Mouse (Mus musculus) forebrain, embryonic 12.5 days (tissue): ENCODE data around the gene Insl5. TPM values are rescaled to one million over a fixed set of nuclear protein-coding genes. Genes with fewer than 3 reads are reported as not detected.

Experiments
- ATAC-seq: fragments of 200-750 bp; cut with Nextera tagmentation; 2 replicates; pipeline ENCODE4 v1.8.0; 2017; ENCODE audit warnings: moderate TSS enrichment; ENCODE audit not compliant: low FRiP score
- H3K27ac ChIP-seq: fragments of 300-500 bp; sonication (generic); 2 replicates; pipeline ENCODE4 v1.5.1; 2016; ENCODE audit warnings: mild to moderate bottlenecking
- H3K27me3 ChIP-seq: fragments of 300-500 bp; sonication (generic); 2 replicates; pipeline ENCODE4 v1.6.1; 2016; ENCODE audit warnings: mild to moderate bottlenecking
- H3K36me3 ChIP-seq: fragments of 300-500 bp; sonication (generic); replicated peaks from 2 replicates; pipeline ENCODE4 v1.6.1; 2016; ENCODE audit warnings: mild to moderate bottlenecking
- H3K4me1 ChIP-seq: fragments of 300-500 bp; sonication (generic); 2 replicates; pipeline ENCODE4 v1.6.1; 2016
- H3K4me2 ChIP-seq: fragments of 300-500 bp; sonication (generic); 2 replicates; pipeline ENCODE4 v1.6.1; 2016; ENCODE audit warnings: mild to moderate bottlenecking, moderate library complexity
- H3K4me3 ChIP-seq: fragments of 300-500 bp; sonication (generic); replicated peaks from 2 replicates; pipeline ENCODE4 v1.5.1; 2016; ENCODE audit warnings: mild to moderate bottlenecking
- H3K9ac ChIP-seq: fragments of 300-500 bp; sonication (generic); 2 replicates; pipeline ENCODE4 v1.6.1; 2016; ENCODE audit warnings: mild to moderate bottlenecking
- H3K9me3 ChIP-seq: fragments of 300-500 bp; sonication (generic); 2 replicates; pipeline ENCODE4 v1.6.1; 2016
- WGBS: fragments of 180-500 bp; shearing (Covaris S2); methylation state at CpG from one replicate; pipeline ENCODE4 v1.1.7; 2016; 5-methylcytosine and 5-hydroxymethylcytosine counted together
- polyA plus RNA-seq: library from polyadenylated mRNA; unstranded; fragments of >200 nt; fragmentation: Nextera tagmentation; extraction: Ambion mirVana; gene quantifications from 2 replicates; pipeline ENCODE4 v1.2.1, GENCODE M21; 2016

Gene Insl5
- polyA plus RNA-seq, 1 experiment from 2014 or later = not detected

GRCm38 (mm10) chr4:102987756-102988155 lies 38.9 kb downstream of the Insl5 start:
- H3K9me3 ChIP-seq = no peaks in the 10 kb centered on the region
- no peaks in the 10 kb centered on the region for H3K27me3 ChIP-seq
- 70% methylated on average over 2 of the region's 2 CpGs for WGBS
- no peak overlapping the region for H3K4me3 ChIP-seq
- no peaks in the 10 kb centered on the region for H3K36me3 ChIP-seq
- H3K4me1 ChIP-seq = no peaks in the 10 kb centered on the region
- H3K9ac ChIP-seq = no peak overlapping the region
- ATAC-seq = no peak
- no peak overlapping the region for H3K4me2 ChIP-seq
- no peak overlapping the region for H3K27ac ChIP-seq

GRCm38 (mm10) chr4:102987325-102987724 lies 39.3 kb downstream of the Insl5 start:
- no peak overlapping the region for H3K4me3 ChIP-seq
- peak; percentile 23; the same call in 1 of the 2 replicates for ATAC-seq
- WGBS = 23% methylated on average over 4 of the region's 4 CpGs
- no peak overlapping the region for H3K27ac ChIP-seq
- no peaks in the 10 kb centered on the region for H3K36me3 ChIP-seq
- H3K9ac ChIP-seq = no peak overlapping the region
- no peak overlapping the region for H3K4me2 ChIP-seq
- H3K9me3 ChIP-seq = no peaks in the 10 kb centered on the region
- no peaks in the 10 kb centered on the region for H3K27me3 ChIP-seq
- no peaks in the 10 kb centered on the region for H3K4me1 ChIP-seq

GRCm38 (mm10) chr4:102986917-102987316 lies 39.7 kb downstream of the Insl5 start:
- ATAC-seq = peak; percentile 61; the same call in 1 of the 2 replicates
- Histone ChIP-seq H3K4me2 (no peak overlapping the region), H3K9me3 (no peaks in the 10 kb centered on the region), H3K4me1 (no peaks in the 10 kb centered on the region), H3K9ac (no peak overlapping the region), H3K4me3 (no peak overlapping the region), H3K27ac (no peak overlapping the region), H3K27me3 (no peaks in the 10 kb centered on the region), H3K36me3 (no peaks in the 10 kb centered on the region)
- 6% methylated on average over 2 of the region's 2 CpGs for WGBS

GRCm38 (mm10) chr4:102986173-102986572 lies 40.5 kb downstream of the Insl5 start:
- Histone ChIP-seq H3K36me3 (no peaks in the 10 kb centered on the region), H3K27me3 (peaks cover 6% of the 10 kb centered on the region), H3K4me3 (no peak overlapping the region), H3K9me3 (no peaks in the 10 kb centered on the region), H3K4me1 (no peaks in the 10 kb centered on the region), H3K27ac (no peak overlapping the region), H3K9ac (no peak overlapping the region), H3K4me2 (no peak overlapping the region)
- WGBS = 73% methylated on average over 7 of the region's 7 CpGs
- ATAC-seq = no peak

GRCm38 (mm10) chr4:102981709-102982108 lies 44.9 kb downstream of the Insl5 start:
- Histone ChIP-seq H3K9ac (no peak overlapping the region), H3K27me3 (peaks cover 36% of the 10 kb centered on the region), H3K36me3 (no peaks in the 10 kb centered on the region), H3K9me3 (no peaks in the 10 kb centered on the region), H3K4me1 (peaks cover 17% of the 10 kb centered on the region), H3K4me3 (no peak overlapping the region), H3K27ac (no peak overlapping the region), H3K4me2 (no peak overlapping the region)
- WGBS = 90% methylated on average over 8 of the region's 8 CpGs
- no peak for ATAC-seq

GRCm38 (mm10) chr4:102979385-102979784 lies 47.3 kb downstream of the Insl5 start:
- H3K9ac ChIP-seq = no peak overlapping the region
- no peaks in the 10 kb centered on the region for H3K9me3 ChIP-seq
- no peaks in the 10 kb centered on the region for H3K36me3 ChIP-seq
- no peak overlapping the region for H3K4me3 ChIP-seq
- peaks cover 25% of the 10 kb centered on the region for H3K4me1 ChIP-seq
- ATAC-seq = no peak
- H3K27ac ChIP-seq = no peak overlapping the region
- no peak overlapping the region for H3K4me2 ChIP-seq
- H3K27me3 ChIP-seq = peaks cover 43% of the 10 kb centered on the region
- 60% methylated on average over 5 of the region's 5 CpGs for whole genome bisulfite sequencing

- Histone ChIP-seq H3K27ac (no peak within 1 kb of the TSS), H3K4me1 (peaks cover 25% of the 10 kb centered on the region), H3K4me3 (peak within 1 kb of the TSS; percentile 23), H3K9me3 (no peaks in the 10 kb centered on the region), H3K4me2 (peak within 1 kb of the TSS; percentile 49), H3K9ac (no peak within 1 kb of the TSS), H3K27me3 (peaks cover 45% of the 10 kb centered on the region), H3K36me3 (no peaks in the 10 kb centered on the region)
- ATAC-seq = 0 out of 2 replicates have a peak, but pooled peaks have one; percentile 49
- 1% methylated on average over 13 of the region's 13 CpGs for WGBS
These were observed 48.2 kb downstream of the Insl5 start, which contains the start of gene Tctex1d1 for GRCm38 (mm10) chr4:102978440-102978839. Gene Tctex1d1, plus strand, starts transcription at chr4:102978606.

GRCm38 (mm10) chr4:102977778-102978321 lies 48.8 kb downstream of the Insl5 start:
- Histone ChIP-seq H3K4me1 (peaks cover 25% of the 10 kb centered on the region), H3K9ac (no peak overlapping the region), H3K4me2 (peak overlapping the region; percentile 49), H3K4me3 (peak overlapping the region; percentile 23), H3K27me3 (peaks cover 45% of the 10 kb centered on the region), H3K36me3 (no peaks in the 10 kb centered on the region), H3K9me3 (no peaks in the 10 kb centered on the region), H3K27ac (no peak overlapping the region)
- ATAC-seq = no peak
- WGBS = 10% methylated on average over 16 of the region's 16 CpGs

GRCm38 (mm10) chr4:102976290-102977275 lies 50.1 kb downstream of the Insl5 start:
- peak; percentile 49; the same call in 1 of the 2 replicates for ATAC-seq
- Histone ChIP-seq H3K9ac (no peak overlapping the region), H3K9me3 (no peaks in the 10 kb centered on the region), H3K27ac (no peak overlapping the region), H3K4me3 (no peak overlapping the region), H3K36me3 (no peaks in the 10 kb centered on the region), H3K4me2 (no peak overlapping the region), H3K4me1 (peaks cover 25% of the 10 kb centered on the region), H3K27me3 (peaks cover 45% of the 10 kb centered on the region)
- WGBS = 8% methylated on average over 12 of the region's 12 CpGs

- peaks cover 25% of the 10 kb centered on the region for H3K4me1 ChIP-seq
- H3K4me3 ChIP-seq = no peak overlapping the region
- no peak overlapping the region for H3K27ac ChIP-seq
- 46% methylated on average over 5 of the region's 5 CpGs for WGBS
- no peak overlapping the region for H3K4me2 ChIP-seq
- H3K36me3 ChIP-seq = no peaks in the 10 kb centered on the region
- H3K9me3 ChIP-seq = no peaks in the 10 kb centered on the region
- no peak for ATAC-seq
- peaks cover 29% of the 10 kb centered on the region for H3K27me3 ChIP-seq
- H3K9ac ChIP-seq = no peak overlapping the region
These were observed 52.5 kb downstream of the Insl5 start for GRCm38 (mm10) chr4:102974172-102974571.

GRCm38 (mm10) chr4:102972071-102972470 lies 54.6 kb downstream of the Insl5 start:
- WGBS = 71% methylated on average over 3 of the region's 3 CpGs
- Histone ChIP-seq H3K4me1 (peaks cover 10% of the 10 kb centered on the region), H3K9ac (no peak overlapping the region), H3K36me3 (no peaks in the 10 kb centered on the region), H3K27me3 (peaks cover 16% of the 10 kb centered on the region), H3K27ac (no peak overlapping the region), H3K4me2 (no peak overlapping the region), H3K4me3 (no peak overlapping the region), H3K9me3 (no peaks in the 10 kb centered on the region)
- ATAC-seq = no peak

- no peak overlapping the region for H3K4me3 ChIP-seq
- no peak overlapping the region for H3K27ac ChIP-seq
- no peak for ATAC-seq
- H3K4me2 ChIP-seq = no peak overlapping the region
- WGBS = 73% methylated on average over 5 of the region's 5 CpGs
- peaks cover 2% of the 10 kb centered on the region for H3K4me1 ChIP-seq
- no peaks in the 10 kb centered on the region for H3K36me3 ChIP-seq
- peaks cover 16% of the 10 kb centered on the region for H3K27me3 ChIP-seq
- H3K9ac ChIP-seq = no peak overlapping the region
- no peaks in the 10 kb centered on the region for H3K9me3 ChIP-seq
These were observed 55.5 kb downstream of the Insl5 start for GRCm38 (mm10) chr4:102971159-102971558.
